Mouse (Mus musculus) left cerebral cortex, adult 2 months (tissue): ENCODE data around the gene 2700081O15Rik. TPM values are rescaled to one million over a fixed set of nuclear protein-coding genes. Genes with fewer than 3 reads are reported as not detected.
"Not testable (repeated sequence)": the region's sequence is repeated elsewhere in the genome, so short reads cannot be mapped to it uniquely, and the experiment has no call there.

Source experiments
- DNase-seq, 2 experiments: peaks; one replicate each; pipeline ENCODE4 v3.0.0; 2021 to 2022; ENCODE audit warnings: low spot score in 2 of 2, mixed read lengths in 1 of 2; ENCODE audit errors: extremely low spot score in 1 of 2
- H3K27ac ChIP-seq: fragments of 200-600 bp; 2 replicates; pipeline ENCODE4 v1.8.1; 2022
- H3K4me3 ChIP-seq: fragments of 200-600 bp; 2 replicates; pipeline ENCODE4 v1.8.1; 2022
- CTCF ChIP-seq: fragments of 200-600 bp; IDR thresholded peaks from 2 replicates; pipeline ENCODE4 v1.8.1; 2022; ENCODE audit warnings: antibody characterized with exemption, mild to moderate bottlenecking, moderate library complexity
- intact Hi-C: fragments of 180-260 bp; cut with DNase I; formaldehyde crosslinking; loops from one replicate; pipeline ENCODE4 v1.15.1; 2025
- total RNA-seq, 2 experiments: library from RNA; stranded (reverse); gene quantifications; 2 replicates each; pipeline ENCODE4 v1.2.3; 2021

2700081O15Rik gene
- total RNA-seq, 2 experiments from 2014 or later, result 32.1 to 34.1 TPM

GRCm38 (mm10) chr19:7396867-7397826 is 20.3 kb upstream of the 2700081O15Rik start:
- not testable (repeated sequence) for H3K4me3 ChIP-seq

GRCm38 (mm10) chr19:7398898-7399297 is 18.5 kb upstream of the 2700081O15Rik start:
- H3K4me3 ChIP-seq, H3K27ac ChIP-seq, DNase-seq, intact Hi-C loops: not testable (repeated sequence)

More at GRCm38 (mm10) chr19:7396867-7397826, 20.3 kb upstream of the 2700081O15Rik start:
- intact Hi-C loops, DNase-seq, H3K27ac ChIP-seq: not testable (repeated sequence)
- peak; percentile 33 for TF ChIP-seq CTCF

GRCm38 (mm10) chr19:7400635-7401034 is 16.8 kb upstream of the 2700081O15Rik start:
- no peak for TF ChIP-seq CTCF
- Histone ChIP-seq H3K27ac (no peak overlapping the region), H3K4me3 (no peak overlapping the region)
- intact Hi-C loops, result no loop called here
- DNase-seq, result no peak

GRCm38 (mm10) chr19:7404623-7405229 is 12.7 kb upstream of the 2700081O15Rik start:
- H3K4me3 ChIP-seq, result no peak overlapping the region
- no peak overlapping the region for H3K27ac ChIP-seq
- DNase-seq, result no peak
- intact Hi-C loops, result no loop called here
- no peak for TF ChIP-seq CTCF

GRCm38 (mm10) chr19:7412361-7412760 is 5.1 kb upstream of the 2700081O15Rik start:
- TF ChIP-seq CTCF, result no peak
- intact Hi-C loops, result no loop called here
- no peak for DNase-seq
- H3K4me3 ChIP-seq, result no peak overlapping the region
- H3K27ac ChIP-seq, result no peak overlapping the region

- TF ChIP-seq CTCF, result no peak
- intact Hi-C loops, result loop anchor here (2.0 to 5.0 kb wide), 5 partner anchors 33 to 359 kb away; partner anchors contain the start of genes Macrod1, Mark2, Naa40 and Rcor2
- H3K4me3 ChIP-seq, result peak overlapping the region; percentile 75
- H3K27ac ChIP-seq, result peak overlapping the region; percentile 87
- DNase-seq, result no peak
Measured at GRCm38 (mm10) chr19:7415916-7416833, 1.2 kb upstream of the 2700081O15Rik start.

GRCm38 (mm10) chr19:7417911-7418849 is 755 bp downstream of the 2700081O15Rik start:
- TF ChIP-seq CTCF, result peak; percentile 88
- Histone ChIP-seq H3K27ac (peak overlapping the region; percentile 81), H3K4me3 (peak overlapping the region; percentile 75)
- peak; percentile 83 to 88 for DNase-seq
- intact Hi-C loops, result loop anchor here (1.0 to 5.0 kb wide), 6 partner anchors 35 to 361 kb away; partner anchors contain the start of genes Macrod1, Mark2, Naa40 and Rcor2

- intact Hi-C loops, result loop anchor here (5.0 kb wide), 2 partner anchors 152 to 362 kb away; partner anchors contain the start of genes Macrod1 and Rcor2
- DNase-seq, result no peak
- Histone ChIP-seq H3K4me3 (peak overlapping the region; percentile 7; the same call in 1 of the 2 replicates), H3K27ac (no peak overlapping the region)
- TF ChIP-seq CTCF, result no peak
Measured at GRCm38 (mm10) chr19:7419134-7419533, 1.7 kb downstream of the 2700081O15Rik start.

- Histone ChIP-seq H3K27ac (no peak overlapping the region), H3K4me3 (no peak overlapping the region)
- peak in 1 of 2 experiments; percentile 15 for DNase-seq
- intact Hi-C loops, result no loop called here
- no peak for TF ChIP-seq CTCF
Measured at GRCm38 (mm10) chr19:7420108-7420507, 2.7 kb downstream of the 2700081O15Rik start.
